Mouse (Mus musculus) erythroblast, embryonic 14.5 days (primary cell): ENCODE results near the gene Cdkl4. TPM values are rescaled to one million over a fixed set of nuclear protein-coding genes. Genes with fewer than 3 reads are reported as not detected.

Experiments
- H3K27me3 ChIP-seq: 2 replicates; pipeline ENCODE4 v1.6.1; 2012; ENCODE audit warnings: inconsistent platforms; ENCODE audit not compliant: control insufficient read depth
- H3K36me3 ChIP-seq: 2 replicates; pipeline ENCODE4 v1.6.1; 2012; ENCODE audit warnings: mild to moderate bottlenecking, inconsistent platforms; ENCODE audit not compliant: control insufficient read depth
- H3K4me1 ChIP-seq: 2 replicates; pipeline ENCODE4 v1.6.1; 2012; ENCODE audit warnings: inconsistent platforms; ENCODE audit not compliant: control insufficient read depth
- H3K4me3 ChIP-seq: replicated peaks from 2 replicates; pipeline ENCODE3; 2012; ENCODE audit warnings: moderate library complexity, mild to moderate bottlenecking, inconsistent platforms
- H3K9me3 ChIP-seq: 2 replicates; pipeline ENCODE4 v1.6.1; 2012; ENCODE audit warnings: low read length, inconsistent platforms, mixed read lengths; ENCODE audit not compliant: control insufficient read depth
- GATA1 ChIP-seq: IDR thresholded peaks from 2 replicates; pipeline ENCODE4 v1.6.1; 2012; ENCODE audit warnings: low read length, inconsistent platforms, mixed read lengths
- TAL1 ChIP-seq: IDR thresholded peaks from 3 replicates; pipeline ENCODE4 v1.6.1; 2012; ENCODE audit warnings: low read length, inconsistent platforms, mixed read lengths
- polyA plus RNA-seq: library from polyadenylated mRNA; stranded (reverse); fragments of >175 nt; gene quantifications from 2 replicates; pipeline ENCODE4 v1.2.3, GENCODE M21; 2012

Cdkl4 gene
- polyA plus RNA-seq, 1 experiment: not detected

DNA sequence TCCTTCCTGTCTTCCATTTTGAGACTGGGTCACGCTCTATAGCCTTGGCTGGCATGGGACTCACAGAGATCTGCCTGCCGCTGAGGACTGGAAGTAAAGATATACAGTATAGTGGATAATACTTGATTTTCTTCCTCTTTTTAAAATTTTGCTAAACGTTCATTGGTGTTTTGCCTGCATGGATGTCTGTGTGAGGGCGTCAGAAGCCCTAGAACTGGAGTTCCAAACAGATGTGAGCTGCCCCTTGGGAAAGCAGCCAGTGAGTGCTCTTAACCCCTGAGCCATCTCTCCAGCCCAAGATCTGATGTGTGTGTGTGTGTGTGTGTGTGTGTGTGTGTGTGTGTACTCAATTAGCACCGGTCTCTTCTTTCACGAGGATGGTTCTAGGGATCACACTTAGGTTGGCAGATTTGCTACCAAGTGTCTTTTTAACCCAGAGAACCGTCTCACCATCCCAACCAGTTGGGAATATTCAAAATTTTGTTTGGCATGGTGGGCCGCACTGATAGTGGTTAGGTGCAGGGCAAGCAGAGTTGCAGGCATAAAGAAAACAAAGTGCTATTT is 80.9 kb downstream of the Cdkl4 start:
- no peaks in the 10 kb centered on the region for H3K27me3 ChIP-seq
- no peaks in the 10 kb centered on the region for H3K36me3 ChIP-seq
- peaks cover 10% of the 10 kb centered on the region for H3K4me1 ChIP-seq
- H3K9me3 ChIP-seq: no peaks in the 10 kb centered on the region
- TF ChIP-seq TAL1: no peak
- no peak for TF ChIP-seq GATA1
- no peak overlapping the region for H3K4me3 ChIP-seq

DNA sequence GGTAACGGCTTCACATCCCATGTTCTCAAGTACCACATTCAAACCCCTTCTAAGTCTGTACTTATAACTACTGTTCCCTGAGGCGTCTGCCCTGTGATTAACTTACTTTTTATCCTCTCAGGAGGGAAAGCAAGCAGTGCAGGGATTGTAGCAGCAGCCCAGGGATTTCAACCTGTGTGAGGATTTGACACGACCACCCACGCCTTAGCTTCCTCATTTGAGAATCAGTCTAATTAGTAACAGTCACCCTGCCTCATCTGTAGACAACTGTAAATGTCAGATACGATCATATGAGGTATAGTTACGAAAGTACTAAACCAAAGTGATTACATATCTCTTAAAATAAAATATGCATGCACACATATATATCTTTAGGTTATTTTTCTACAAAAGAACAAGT is 81.4 kb downstream of the Cdkl4 start:
- no peak for TF ChIP-seq GATA1
- no peak for TF ChIP-seq TAL1
- H3K27me3 ChIP-seq: no peaks in the 10 kb centered on the region
- no peaks in the 10 kb centered on the region for H3K9me3 ChIP-seq
- peaks cover 8% of the 10 kb centered on the region for H3K4me1 ChIP-seq
- H3K36me3 ChIP-seq: no peaks in the 10 kb centered on the region
- no peak overlapping the region for H3K4me3 ChIP-seq

DNA sequence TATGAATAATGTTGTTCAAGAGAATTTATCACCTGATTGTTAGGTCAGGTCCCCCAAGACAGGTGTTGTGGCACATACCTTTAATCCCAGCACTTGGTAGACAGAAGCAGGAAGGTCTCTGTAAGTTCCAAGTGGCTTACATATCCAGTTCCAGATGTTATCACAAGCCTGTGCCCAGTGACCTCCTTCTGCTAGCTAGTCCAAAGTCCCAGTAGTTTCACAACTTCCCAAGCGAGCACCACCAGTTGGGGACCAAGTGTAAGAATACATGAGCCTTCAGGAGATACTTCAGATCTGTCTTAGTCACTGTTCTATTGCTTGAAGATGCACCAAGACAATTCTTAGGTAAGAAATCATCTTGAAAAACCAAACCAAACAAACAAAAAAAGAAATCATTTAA is 83.7 kb downstream of the Cdkl4 start:
- no peak for TF ChIP-seq TAL1
- no peak for TF ChIP-seq GATA1
- Histone ChIP-seq H3K9me3 (no peaks in the 10 kb centered on the region), H3K27me3 (no peaks in the 10 kb centered on the region), H3K4me1 (no peaks in the 10 kb centered on the region), H3K36me3 (no peaks in the 10 kb centered on the region), H3K4me3 (no peak overlapping the region)

DNA sequence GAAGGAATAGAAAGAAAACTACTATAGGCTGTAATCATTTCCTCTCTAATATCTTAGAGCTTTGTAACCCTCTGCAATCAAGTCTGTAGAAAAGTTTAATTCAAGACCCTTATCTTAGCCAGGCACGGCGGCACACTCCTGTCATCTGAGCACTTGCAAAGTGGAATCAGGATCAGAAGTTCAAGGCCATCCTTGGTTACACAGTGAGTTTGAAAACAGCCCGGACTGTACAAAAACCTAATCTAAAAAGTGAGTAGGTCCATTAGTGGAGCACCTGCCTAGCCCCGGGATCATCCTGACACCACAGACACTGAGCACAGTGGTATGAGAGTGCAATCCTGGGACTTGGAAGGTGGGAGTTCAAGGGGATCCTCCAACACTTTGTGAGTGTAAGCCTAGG is 84.8 kb downstream of the Cdkl4 start:
- no peaks in the 10 kb centered on the region for H3K4me1 ChIP-seq
- no peak for TF ChIP-seq TAL1
- TF ChIP-seq GATA1: no peak
- no peaks in the 10 kb centered on the region for H3K36me3 ChIP-seq
- no peaks in the 10 kb centered on the region for H3K9me3 ChIP-seq
- no peak overlapping the region for H3K4me3 ChIP-seq
- H3K27me3 ChIP-seq: no peaks in the 10 kb centered on the region

DNA sequence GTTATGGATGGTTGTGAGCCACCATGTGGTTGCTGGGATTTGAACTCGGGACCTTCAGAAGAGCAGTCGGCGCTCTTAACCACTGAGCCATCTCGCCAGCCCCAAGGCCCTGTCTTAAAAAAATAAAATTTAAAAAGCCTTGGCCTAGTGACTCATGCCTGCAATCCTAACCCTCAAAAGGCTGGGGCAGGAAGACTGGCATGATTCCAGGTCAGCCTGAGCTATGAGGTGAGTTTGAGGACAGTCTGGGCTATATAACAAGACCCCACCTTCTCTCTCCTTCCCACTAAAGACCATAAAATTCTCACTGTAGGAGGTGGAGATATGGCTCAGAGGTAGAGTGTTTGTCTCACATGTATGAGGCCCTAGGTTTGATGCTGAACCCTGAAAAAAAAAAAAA is 85.3 kb downstream of the Cdkl4 start:
- no peak overlapping the region for H3K4me3 ChIP-seq
- no peaks in the 10 kb centered on the region for H3K4me1 ChIP-seq
- H3K27me3 ChIP-seq: no peaks in the 10 kb centered on the region
- no peaks in the 10 kb centered on the region for H3K36me3 ChIP-seq
- no peak for TF ChIP-seq TAL1
- TF ChIP-seq GATA1: no peak
- H3K9me3 ChIP-seq: no peaks in the 10 kb centered on the region

DNA sequence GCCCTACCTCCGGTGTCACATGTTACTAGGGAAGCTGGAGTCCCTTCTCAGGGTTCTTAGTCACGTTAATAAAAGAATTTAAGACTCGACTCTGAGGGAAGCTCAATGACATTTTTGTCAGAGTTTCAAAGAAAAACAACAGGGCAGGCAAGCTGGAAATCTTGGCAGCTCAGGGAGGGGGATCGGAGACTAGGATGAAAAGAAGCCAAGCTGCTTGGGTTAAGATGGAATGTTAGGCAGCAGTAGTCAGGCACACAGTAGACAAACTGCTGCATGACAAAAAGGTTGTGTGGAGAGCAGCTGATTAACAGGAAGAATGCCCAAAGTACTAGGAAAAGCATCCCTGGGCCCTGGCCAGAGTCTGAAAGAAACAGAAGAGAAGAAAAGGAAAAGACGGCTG is 87.4 kb downstream of the Cdkl4 start:
- Histone ChIP-seq H3K4me3 (no peak overlapping the region), H3K9me3 (no peaks in the 10 kb centered on the region), H3K4me1 (no peaks in the 10 kb centered on the region), H3K36me3 (no peaks in the 10 kb centered on the region), H3K27me3 (no peaks in the 10 kb centered on the region)
- no peak for TF ChIP-seq GATA1
- TF ChIP-seq TAL1: no peak

DNA sequence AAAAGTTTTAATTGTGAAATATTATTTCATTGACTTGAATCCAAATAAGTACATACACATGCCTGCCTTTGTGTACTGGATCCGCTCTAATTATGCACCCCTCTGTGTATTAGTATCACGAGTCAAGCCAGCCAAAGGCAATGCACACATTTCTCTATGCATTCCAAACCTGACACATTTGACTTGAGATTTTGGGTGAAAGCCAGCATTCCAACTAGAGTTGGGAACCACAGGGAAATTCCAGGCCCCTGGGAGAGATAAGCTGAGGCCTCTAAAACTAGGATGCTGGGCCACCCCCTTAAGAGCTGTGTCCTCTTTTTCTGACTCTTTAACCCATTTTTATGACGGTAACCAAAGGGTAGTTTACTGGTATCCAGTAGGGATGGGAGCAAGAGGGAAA is 88.7 kb downstream of the Cdkl4 start:
- Histone ChIP-seq H3K4me3 (no peak overlapping the region), H3K36me3 (no peaks in the 10 kb centered on the region), H3K4me1 (no peaks in the 10 kb centered on the region), H3K27me3 (no peaks in the 10 kb centered on the region), H3K9me3 (no peaks in the 10 kb centered on the region)
- no peak for TF ChIP-seq GATA1
- no peak for TF ChIP-seq TAL1

DNA sequence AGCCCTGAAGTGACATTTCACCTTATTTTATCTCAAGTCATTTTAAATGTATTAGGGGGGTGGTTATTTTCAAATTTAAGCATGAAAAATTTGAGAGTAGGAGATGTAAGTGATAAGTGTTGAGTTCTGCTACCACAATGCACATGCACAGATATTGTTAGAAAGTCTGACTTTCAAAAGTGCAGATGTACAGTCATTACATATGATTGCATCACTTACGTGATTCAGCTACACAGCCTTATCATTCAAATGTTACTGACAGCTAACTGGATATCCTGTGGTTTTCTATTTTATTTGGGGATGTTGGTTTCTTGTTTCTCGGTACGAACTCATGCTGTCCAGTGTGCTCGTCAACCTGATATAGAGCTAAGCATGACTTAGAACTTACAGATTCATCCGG is 92.5 kb downstream of the Cdkl4 start:
- Histone ChIP-seq H3K4me1 (peaks cover 31% of the 10 kb centered on the region), H3K4me3 (no peak overlapping the region), H3K36me3 (no peaks in the 10 kb centered on the region), H3K9me3 (no peaks in the 10 kb centered on the region), H3K27me3 (no peaks in the 10 kb centered on the region)
- TF ChIP-seq GATA1: no peak
- TF ChIP-seq TAL1: no peak

DNA sequence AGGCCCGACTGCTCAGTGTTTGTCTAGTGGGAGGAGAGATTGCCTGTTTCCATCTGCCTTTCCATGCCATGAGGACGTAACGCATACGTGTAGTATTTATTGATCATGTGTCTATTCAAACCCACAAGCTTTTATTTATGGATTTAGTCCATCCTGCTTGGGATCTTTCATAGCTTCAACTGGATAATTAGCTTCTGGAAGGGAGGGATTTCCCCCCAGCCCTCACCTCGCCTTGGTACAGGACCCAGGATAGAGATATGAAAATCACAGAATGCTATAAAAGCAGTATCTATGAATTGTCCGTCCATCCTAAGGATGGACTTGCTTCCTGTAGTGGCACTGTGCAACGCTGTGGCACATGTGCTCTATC is 96.8 kb downstream of the Cdkl4 start:
- no peak for TF ChIP-seq TAL1
- no peak for TF ChIP-seq GATA1
- Histone ChIP-seq H3K4me1 (peaks cover 62% of the 10 kb centered on the region), H3K4me3 (peak overlapping the region; percentile 83), H3K36me3 (no peaks in the 10 kb centered on the region; the same call in 1 of the 2 replicates), H3K27me3 (no peaks in the 10 kb centered on the region), H3K9me3 (no peaks in the 10 kb centered on the region)

DNA sequence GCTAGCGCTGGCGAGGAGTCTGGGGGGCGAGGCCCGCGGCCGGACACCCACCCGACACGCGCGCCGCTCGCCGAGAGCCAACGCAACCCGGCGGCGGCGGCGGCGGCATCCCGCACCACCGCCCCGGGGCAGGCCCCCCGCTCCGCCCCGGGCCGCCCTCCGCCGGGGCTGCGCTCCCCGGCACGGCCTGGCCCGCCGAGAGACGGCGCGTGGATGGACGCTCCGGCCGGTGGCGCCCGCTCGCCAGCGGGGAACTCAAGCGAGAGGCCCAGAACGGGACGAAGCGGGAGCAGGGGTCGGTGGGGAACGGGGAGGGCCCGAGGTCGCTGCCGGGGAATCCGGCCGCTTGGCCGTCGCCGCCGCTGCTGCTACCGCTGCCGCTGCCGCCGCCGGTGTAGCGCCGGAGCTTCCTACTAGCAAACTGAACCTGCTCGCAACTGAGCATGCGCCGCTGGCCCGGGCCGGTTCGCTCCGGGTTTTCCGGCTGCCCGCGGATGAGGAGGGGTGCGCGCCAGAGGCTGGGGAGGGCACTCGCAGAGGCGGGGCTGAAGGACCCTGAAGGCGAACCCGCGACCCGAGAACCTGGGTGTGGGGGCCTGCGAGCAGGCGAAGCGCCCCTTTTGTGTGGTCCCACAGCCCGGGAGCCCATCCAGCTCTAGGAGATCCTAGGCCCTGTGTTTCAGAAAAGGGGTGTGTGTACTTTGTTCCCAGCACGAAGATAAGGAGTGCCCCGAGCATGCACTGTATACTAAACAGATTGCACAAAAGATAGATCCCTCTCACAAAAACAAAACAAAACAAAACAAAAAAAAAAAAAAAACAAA is 97.4 kb downstream of the Cdkl4 start, which contains the start of gene Sos1:
TSS of gene Sos1 (minus strand) at position 423 of the 824 bp plus-strand sequence.
- peaks cover 2% of the 10 kb centered on the region for H3K36me3 ChIP-seq

More for the DNA sequence above, 97.4 kb downstream of the Cdkl4 start, which contains the start of gene Sos1:
- Histone ChIP-seq H3K4me3 (peak within 1 kb of the TSS; percentile 83), H3K4me1 (peaks cover 65% of the 10 kb centered on the region), H3K9me3 (no peaks in the 10 kb centered on the region), H3K27me3 (no peaks in the 10 kb centered on the region)
- TF ChIP-seq TAL1 (no peak), GATA1 (no peak)
